Mouse (Mus musculus): ENCODE measurements around the gene Gpc1. TPM values are rescaled to one million over a fixed set of nuclear protein-coding genes. Genes with fewer than 3 reads are reported as not detected.

The Gpc1 gene
- total and polyA plus RNA-seq, 2 experiments from 2014 or later = 53.9 to 201 TPM

- no peaks in the 10 kb centered on the region for H3K9me3 ChIP-seq (replicated peaks; ENCODE audit: control insufficient read depth, low read length)
- no peak overlapping the region for H3K27ac ChIP-seq (ENCODE audit: low read depth)
- no peak overlapping the region for H3K4me2 ChIP-seq (ENCODE audit: low read depth, low read length)
- H3K36me3 ChIP-seq (replicated peaks; ENCODE audit: control insufficient read depth, insufficient read depth, low read length) = no peaks in the 10 kb centered on the region
- no peak overlapping the region for H3K9ac ChIP-seq (replicated peaks; ENCODE audit: low read depth, low read length)
- H3K27me3 ChIP-seq (ENCODE audit: control insufficient read depth, insufficient read depth, low read length) = no peaks in the 10 kb centered on the region
- WGBS = 59% methylated on average over 12 of the region's 12 CpGs
- H3K4me3 ChIP-seq (ENCODE audit: low read depth, low read length) = no peak overlapping the region
- TF ChIP-seq EP300 (IDR thresholded peaks at IDR 0.05; ENCODE audit: low read depth) = no peak
- TF ChIP-seq CTCF (IDR thresholded peaks at IDR 0.05; ENCODE audit: low read depth) = no peak
- H3K4me1 ChIP-seq (ENCODE audit: control insufficient read depth, insufficient read depth) = no peaks in the 10 kb centered on the region
- ATAC-seq (ENCODE audit: insufficient read depth, low read depth) = no peak
- DNase-seq (ENCODE audit: low spot score) = no peak
Observed at GRCm38 (mm10) chr1:92877431-92877978, 46.1 kb downstream of the Gpc1 start.

DNA sequence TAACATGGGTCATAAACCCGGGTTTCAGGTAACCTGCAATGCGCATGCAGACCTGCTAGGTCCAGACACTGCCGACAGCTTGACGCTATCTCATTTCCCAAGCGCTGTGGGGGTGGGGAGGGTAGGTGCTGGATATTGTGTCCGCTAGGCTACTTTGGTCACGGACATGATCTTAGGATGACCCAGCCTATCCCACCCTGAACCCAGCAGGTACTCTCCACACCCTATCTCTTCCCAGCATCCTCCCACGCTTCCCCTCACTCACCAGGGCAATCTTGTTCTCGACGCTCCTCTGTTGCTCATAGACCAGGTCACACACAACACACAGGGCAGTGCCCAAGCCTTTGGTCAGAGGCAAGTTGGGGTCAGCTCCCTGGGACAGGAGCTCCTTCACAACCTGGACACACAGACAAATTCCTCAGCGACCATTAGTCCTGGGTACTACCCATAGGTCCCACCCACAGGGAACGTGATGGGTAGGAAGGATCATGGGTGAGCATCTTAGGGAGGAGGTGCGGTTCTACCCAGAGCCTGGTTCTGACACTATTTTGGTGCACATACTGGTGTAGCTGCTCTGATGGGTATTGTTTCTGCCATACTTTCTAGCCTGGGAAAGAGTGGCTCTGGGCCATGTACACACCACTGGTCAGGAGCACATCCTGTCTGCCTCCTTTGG, 46.8 kb downstream of the Gpc1 start:
- no peaks in the 10 kb centered on the region for H3K36me3 ChIP-seq (replicated peaks; ENCODE audit: control insufficient read depth, insufficient read depth, low read length)
- no peaks in the 10 kb centered on the region for H3K9me3 ChIP-seq (replicated peaks; ENCODE audit: control insufficient read depth, low read length)
- ATAC-seq (ENCODE audit: insufficient read depth, low read depth) (no peak), DNase-seq (ENCODE audit: low spot score) (no peak)
- no peak for TF ChIP-seq CTCF (IDR thresholded peaks at IDR 0.05; ENCODE audit: low read depth)
- TF ChIP-seq EP300 (IDR thresholded peaks at IDR 0.05; ENCODE audit: low read depth) = no peak
- no peak overlapping the region for H3K4me2 ChIP-seq (ENCODE audit: low read depth, low read length)
- no peaks in the 10 kb centered on the region for H3K4me1 ChIP-seq (ENCODE audit: control insufficient read depth, insufficient read depth)
- H3K4me3 ChIP-seq (ENCODE audit: low read depth, low read length) = no peak overlapping the region
- H3K27me3 ChIP-seq (ENCODE audit: control insufficient read depth, insufficient read depth, low read length) = no peaks in the 10 kb centered on the region
- no peak overlapping the region for H3K27ac ChIP-seq (ENCODE audit: low read depth)
- WGBS = 70% methylated on average over 13 of the region's 13 CpGs
- H3K9ac ChIP-seq (replicated peaks; ENCODE audit: low read depth, low read length) = no peak overlapping the region

- Histone ChIP-seq H3K4me2 (ENCODE audit: low read depth, low read length) (no peak overlapping the region), H3K4me1 (ENCODE audit: control insufficient read depth, insufficient read depth) (no peaks in the 10 kb centered on the region), H3K27me3 (ENCODE audit: control insufficient read depth, insufficient read depth, low read length) (no peaks in the 10 kb centered on the region), H3K9me3 (replicated peaks; ENCODE audit: control insufficient read depth, low read length) (no peaks in the 10 kb centered on the region), H3K27ac (ENCODE audit: low read depth) (no peak overlapping the region), H3K9ac (replicated peaks; ENCODE audit: low read depth, low read length) (no peak overlapping the region), H3K36me3 (replicated peaks; ENCODE audit: control insufficient read depth, insufficient read depth, low read length) (no peaks in the 10 kb centered on the region), H3K4me3 (ENCODE audit: low read depth, low read length) (no peak overlapping the region)
- DNase-seq (ENCODE audit: low spot score) (no peak), ATAC-seq (ENCODE audit: insufficient read depth, low read depth) (no peak)
- TF ChIP-seq EP300 (IDR thresholded peaks at IDR 0.05; ENCODE audit: low read depth) = no peak
- TF ChIP-seq CTCF (IDR thresholded peaks at IDR 0.05; ENCODE audit: low read depth) = no peak
- WGBS = 81% methylated on average over 12 of the region's 12 CpGs
Observed at GRCm38 (mm10) chr1:92879266-92879665, 47.8 kb downstream of the Gpc1 start.

DNA sequence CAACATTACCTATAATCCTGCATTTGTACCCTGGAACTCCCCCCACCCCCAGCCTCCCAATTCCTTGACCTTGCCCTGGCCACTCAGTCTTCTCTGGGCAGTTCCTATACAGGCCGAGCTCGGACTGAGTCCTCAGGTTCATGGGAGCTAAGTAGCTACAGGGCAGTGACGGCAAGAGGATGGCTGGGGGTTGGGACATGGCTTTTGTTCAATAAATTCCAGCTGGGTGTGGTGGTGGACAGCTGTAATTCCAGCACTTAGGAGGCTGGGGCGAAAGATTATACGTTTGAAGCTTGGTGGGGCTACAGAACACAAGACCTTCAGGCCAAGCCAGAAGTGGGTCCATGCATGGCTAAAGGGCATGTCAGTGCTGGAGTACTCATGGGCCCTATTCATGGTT, 48.7 kb downstream of the Gpc1 start:
- Histone ChIP-seq H3K9ac (replicated peaks; ENCODE audit: low read depth, low read length) (no peak overlapping the region), H3K36me3 (replicated peaks; ENCODE audit: control insufficient read depth, insufficient read depth, low read length) (no peaks in the 10 kb centered on the region), H3K4me3 (ENCODE audit: low read depth, low read length) (no peak overlapping the region), H3K27me3 (ENCODE audit: control insufficient read depth, insufficient read depth, low read length) (no peaks in the 10 kb centered on the region), H3K27ac (ENCODE audit: low read depth) (no peak overlapping the region), H3K4me1 (ENCODE audit: control insufficient read depth, insufficient read depth) (no peaks in the 10 kb centered on the region), H3K9me3 (replicated peaks; ENCODE audit: control insufficient read depth, low read length) (no peaks in the 10 kb centered on the region), H3K4me2 (ENCODE audit: low read depth, low read length) (no peak overlapping the region)
- WGBS = 79% methylated on average over 5 of the region's 5 CpGs
- DNase-seq (ENCODE audit: low spot score) (no peak), ATAC-seq (ENCODE audit: insufficient read depth, low read depth) (no peak)
- TF ChIP-seq EP300 (IDR thresholded peaks at IDR 0.05; ENCODE audit: low read depth) = no peak
- TF ChIP-seq CTCF (IDR thresholded peaks at IDR 0.05; ENCODE audit: low read depth) = no peak

- H3K4me2 ChIP-seq (ENCODE audit: low read depth, low read length) = no peak overlapping the region
- no peak overlapping the region for H3K9ac ChIP-seq (replicated peaks; ENCODE audit: low read depth, low read length)
- no peaks in the 10 kb centered on the region for H3K36me3 ChIP-seq (replicated peaks; ENCODE audit: control insufficient read depth, insufficient read depth, low read length)
- H3K9me3 ChIP-seq (replicated peaks; ENCODE audit: control insufficient read depth, low read length) = no peaks in the 10 kb centered on the region
- H3K4me1 ChIP-seq (ENCODE audit: control insufficient read depth, insufficient read depth) = no peaks in the 10 kb centered on the region
- H3K27ac ChIP-seq (ENCODE audit: low read depth) = no peak overlapping the region
- WGBS = 73% methylated on average over 6 of the region's 6 CpGs
- no peak for TF ChIP-seq CTCF (IDR thresholded peaks at IDR 0.05; ENCODE audit: low read depth)
- TF ChIP-seq EP300 (IDR thresholded peaks at IDR 0.05; ENCODE audit: low read depth) = no peak
- no peak for ATAC-seq (ENCODE audit: insufficient read depth, low read depth)
- H3K27me3 ChIP-seq (ENCODE audit: control insufficient read depth, insufficient read depth, low read length) = no peaks in the 10 kb centered on the region
- H3K4me3 ChIP-seq (ENCODE audit: low read depth, low read length) = no peak overlapping the region
- DNase-seq (ENCODE audit: low spot score) = no peak
Observed at GRCm38 (mm10) chr1:92881982-92882381, 50.5 kb downstream of the Gpc1 start.
